Mouse (Mus musculus) neutrophil, adult 5-6 weeks (primary cell): ENCODE data around the gene Tmem217. TPM values are rescaled to one million over a fixed set of nuclear protein-coding genes. Genes with fewer than 3 reads are reported as not detected.

Experiments
- ATAC-seq: fragments of 151-379, 151-347 bp; 2 replicates; pipeline ENCODE4 v1.8.0; 2017; ENCODE audit warnings: mild to moderate bottlenecking, moderate TSS enrichment; ENCODE audit not compliant: insufficient number of reproducible peaks, poor library complexity, low FRiP score, severe bottlenecking; ENCODE audit errors: extremely low read depth
- total RNA-seq: library from RNA; stranded (forward); fragments of 200-1000 nt; gene quantifications from 2 replicates; pipeline ENCODE4 v1.2.3, GENCODE M21; 2017

Tmem217 gene
- total RNA-seq, 1 experiment from 2014 or later = not detected

DNA sequence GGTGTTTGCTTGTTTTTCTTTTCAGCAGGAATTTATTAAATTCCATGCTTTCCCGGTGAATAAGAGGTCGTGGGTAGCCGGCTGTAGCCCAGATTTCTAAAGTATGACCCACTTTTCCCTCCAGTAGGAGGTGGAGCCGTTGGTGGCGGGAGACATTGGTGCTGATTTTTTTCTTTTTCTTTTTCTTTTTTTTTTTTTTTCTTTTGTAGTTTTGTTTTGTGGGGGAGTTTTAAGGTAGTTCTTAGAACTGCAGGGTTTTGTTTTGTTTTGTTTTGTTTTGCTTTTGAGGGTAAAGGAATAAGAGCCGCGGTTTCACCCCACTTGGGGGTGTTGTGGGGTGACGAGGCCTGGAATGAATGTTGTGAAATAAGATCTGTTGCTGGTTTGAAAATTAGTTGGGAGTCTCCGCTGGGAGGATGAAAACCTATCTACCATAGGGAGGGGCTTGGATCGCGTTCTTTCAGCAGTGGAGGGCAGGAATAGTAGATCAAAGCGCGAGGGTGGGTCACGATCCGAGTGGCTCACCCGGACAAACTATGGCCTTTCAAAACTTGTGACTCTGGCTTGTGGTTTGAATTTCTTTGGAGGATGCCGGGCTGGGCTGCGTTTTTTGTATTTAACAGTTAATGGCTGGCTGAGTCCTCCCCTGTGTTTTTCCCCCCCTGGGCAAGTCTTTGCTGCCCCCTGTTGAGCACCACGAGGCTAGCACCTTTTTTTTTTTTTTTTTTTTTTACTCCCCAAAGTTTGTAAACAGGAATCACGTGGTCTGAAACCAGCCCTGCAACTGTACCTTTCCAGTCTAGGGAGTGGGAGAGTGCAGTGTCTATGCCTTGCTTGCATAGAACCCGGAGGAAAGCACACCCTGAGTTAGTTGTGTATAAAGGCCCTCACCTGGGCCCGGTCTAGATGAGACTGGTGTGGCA lies 59.7 kb downstream of the Tmem217 start:
- peak; percentile 34 for ATAC-seq

- no peak for ATAC-seq
Observed at GRCm38 (mm10) chr17:29491591-29492268, 60.5 kb downstream of the Tmem217 start.

DNA sequence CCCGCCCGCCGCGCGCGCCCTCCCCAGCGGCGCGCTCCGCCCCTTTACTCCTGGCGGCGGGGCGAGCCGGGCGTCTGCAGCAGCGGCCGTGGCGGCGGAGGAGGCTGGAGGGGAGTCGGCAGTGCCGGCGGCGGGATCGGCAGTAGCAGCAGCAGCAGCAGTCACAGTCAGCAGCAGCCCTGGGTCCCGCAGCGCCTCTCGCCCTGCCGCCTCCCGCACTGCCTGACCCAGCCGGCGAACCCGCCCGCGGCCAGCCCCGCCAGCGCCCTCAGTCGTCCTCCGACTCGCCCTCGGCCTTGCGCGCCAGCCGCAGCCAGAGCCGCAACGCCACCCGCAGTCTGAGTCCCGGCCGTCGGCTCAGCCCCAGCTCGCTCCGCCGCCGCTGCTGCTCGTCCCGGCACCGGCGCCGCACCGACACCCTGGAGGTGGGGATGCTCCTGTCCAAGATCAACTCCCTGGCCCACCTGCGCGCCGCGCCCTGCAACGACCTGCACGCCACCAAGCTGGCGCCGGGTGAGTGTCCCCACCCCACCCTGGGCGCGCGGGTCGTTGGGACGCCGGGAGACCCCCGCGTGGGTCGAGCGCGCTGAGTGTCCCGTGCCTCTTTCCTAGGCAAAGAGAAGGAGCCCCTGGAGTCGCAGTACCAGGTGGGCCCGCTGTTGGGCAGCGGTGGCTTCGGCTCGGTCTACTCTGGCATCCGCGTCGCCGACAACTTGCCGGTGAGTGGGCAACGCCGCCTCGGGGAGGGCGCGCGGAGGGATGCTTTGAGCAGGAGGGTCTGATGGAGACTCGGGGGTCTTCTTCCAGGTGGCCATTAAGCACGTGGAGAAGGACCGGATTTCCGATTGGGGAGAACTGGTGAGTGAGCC lies 61.2 kb downstream of the Tmem217 start, which contains the start of gene Pim1:
Gene Pim1, plus strand, starts transcription at position 41 of the 869 bp plus-strand sequence.
- no peak; the same call in 1 of the 2 replicates for ATAC-seq

DNA sequence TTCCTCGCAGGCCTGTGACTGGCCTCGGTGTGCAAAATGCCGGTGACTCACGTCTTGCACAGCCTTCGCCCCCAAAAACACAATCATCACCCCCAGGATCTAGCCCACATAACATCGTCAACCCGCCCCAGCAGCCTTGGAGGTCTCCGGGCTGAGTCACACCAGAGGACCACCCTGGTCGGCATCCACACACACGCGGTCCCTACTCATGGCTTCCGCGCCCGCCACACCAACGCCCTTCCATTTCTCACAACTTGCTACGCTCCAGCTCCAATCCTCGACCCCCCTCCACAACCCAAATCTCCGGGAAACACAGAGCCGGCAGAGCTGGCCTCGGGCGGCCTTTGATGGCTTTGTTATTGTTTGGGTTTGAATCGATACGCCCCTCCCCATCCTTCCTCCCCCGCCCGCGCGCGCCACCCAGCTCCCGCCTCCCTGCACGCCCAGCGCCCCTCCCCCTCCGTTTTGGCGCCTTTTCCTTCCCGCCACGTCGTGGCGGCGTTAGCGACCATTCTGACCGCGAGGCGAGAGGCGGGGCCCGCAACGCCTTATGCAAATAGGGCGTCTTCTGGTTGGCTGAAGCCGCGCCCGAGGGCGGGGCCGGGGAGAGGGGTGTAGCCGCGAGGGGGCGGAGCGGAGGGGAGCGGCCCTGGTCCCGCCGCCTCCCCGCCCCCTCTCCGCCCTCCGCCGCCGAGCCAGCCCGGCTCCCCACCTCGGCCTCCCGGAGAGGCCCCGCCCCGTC lies 62.0 kb downstream of the Tmem217 start:
- peak; percentile 70 for ATAC-seq

DNA sequence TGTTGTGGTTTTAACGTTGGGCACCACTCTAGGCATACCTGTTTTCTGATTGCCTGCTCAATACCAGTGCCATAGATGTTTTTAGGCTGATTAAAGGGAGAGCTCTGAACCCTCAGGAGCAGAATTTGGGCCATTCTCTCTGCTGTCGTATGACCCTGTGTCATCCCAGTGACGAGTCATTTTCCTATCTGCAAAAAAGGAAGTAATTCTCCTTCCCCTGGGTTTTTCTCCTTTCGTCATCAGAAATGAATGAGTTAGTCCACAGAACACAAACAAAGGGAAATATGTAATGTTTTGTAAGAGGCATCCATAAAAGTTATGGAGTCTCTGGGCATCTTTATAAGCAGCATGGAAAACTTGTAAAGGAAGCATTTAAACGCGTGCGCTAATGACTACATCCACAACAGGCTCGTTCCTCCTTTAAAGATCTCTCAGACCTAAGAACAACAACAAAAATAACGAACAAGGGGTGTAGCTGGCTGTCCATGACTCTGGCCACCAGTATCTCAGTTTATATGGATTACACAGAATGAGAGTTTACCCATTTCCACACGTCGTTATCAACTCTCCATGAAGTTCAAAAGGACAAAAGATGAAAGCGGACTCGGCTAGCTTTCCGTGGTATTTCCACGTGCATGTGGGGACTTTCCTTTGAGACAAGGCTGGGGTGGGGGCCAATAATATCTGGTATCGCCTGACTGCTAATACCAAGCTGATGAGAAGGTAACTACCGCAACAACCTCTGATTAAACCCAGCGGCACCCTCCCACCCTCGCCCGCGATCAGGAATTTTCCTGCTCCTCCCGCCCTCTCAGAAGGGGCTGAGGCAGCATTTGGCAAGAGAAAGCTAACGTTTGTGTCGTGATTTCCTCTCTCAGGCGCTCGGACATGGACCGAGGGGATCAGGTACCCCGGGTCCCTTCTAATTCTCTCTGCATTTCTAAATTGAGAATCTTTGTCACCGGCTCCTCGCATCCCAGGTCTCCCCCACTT lies 62.9 kb downstream of the Tmem217 start:
- ATAC-seq = peak; percentile 18; the same call in 1 of the 2 replicates

DNA sequence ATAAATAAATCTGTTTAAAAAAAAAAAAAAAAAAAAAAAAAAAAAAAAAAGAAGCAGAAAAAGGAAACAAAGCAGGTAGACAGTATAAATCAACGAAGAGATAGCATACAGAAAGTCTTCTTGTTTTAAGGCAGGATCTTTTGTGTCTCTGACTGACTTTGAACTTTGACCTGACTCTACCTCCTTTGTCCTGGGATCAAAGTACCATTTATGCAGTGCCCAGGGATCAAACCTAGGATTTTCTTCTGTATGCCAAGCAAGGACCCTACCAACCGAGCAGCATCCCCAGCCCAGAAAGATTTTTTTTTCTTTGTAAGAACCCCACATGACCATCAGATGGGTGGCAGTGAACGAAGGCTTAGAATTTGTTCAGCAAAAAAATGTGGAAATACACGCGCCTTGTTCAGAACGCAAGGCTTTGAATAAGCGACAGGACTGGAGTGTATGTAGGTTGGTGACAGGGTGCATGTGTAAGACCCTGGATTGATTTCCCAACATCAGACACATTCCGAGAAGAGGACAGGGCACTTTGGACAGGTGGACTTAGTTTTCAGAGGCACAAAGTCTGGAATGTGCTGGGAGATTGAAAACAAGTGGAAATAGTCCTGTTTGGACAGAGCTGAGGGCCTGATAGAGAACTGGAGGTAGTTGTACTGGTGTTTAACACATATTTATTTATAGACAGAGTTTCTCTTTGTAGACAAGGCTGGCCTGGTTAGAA lies 63.8 kb downstream of the Tmem217 start:
- ATAC-seq = no peak

DNA sequence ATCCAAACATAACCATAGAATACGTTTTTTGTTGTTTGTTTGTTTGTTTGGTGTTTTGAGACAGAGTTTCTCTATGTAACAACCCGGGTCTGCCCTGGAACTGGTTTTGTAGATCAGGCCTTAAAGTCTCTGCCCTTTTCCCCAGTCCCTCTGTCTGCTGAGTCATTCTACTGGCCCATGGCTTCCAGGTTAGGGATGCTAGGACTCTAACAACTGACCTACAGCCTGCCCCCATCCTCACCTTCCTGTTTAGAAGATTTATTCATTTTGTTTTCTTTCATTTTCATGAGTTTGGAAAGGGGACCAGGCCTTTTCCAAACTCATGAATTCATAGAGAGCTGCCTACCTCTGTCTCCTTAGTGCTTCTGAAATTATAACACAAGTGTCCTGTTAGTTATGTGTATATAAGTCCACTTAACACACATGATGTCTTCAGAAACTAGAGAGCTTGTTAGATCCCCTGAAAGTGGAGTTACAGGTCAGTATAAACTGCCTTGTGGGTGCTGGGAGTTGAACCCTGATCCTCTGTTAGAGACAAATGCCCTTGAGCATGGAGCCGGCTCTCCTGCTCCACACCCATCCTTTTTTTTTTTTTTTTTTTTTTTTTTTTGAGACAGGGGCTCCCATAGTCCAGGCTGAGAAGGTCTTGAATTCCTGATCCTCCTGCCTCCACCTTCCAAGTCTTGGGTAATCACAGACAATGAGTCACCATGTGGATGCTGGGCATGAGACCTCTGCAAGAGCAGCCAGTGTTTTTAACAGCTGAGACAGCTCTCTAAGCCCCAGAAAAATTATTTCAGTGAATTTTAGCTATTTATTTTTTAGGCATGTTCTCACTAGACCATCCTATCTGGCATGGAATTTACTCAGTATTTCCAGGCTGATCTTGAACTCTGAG lies 66.6 kb downstream of the Tmem217 start:
- ATAC-seq = no peak

GRCm38 (mm10) chr17:29484431-29484830 lies 67.8 kb downstream of the Tmem217 start:
- ATAC-seq = no peak

DNA sequence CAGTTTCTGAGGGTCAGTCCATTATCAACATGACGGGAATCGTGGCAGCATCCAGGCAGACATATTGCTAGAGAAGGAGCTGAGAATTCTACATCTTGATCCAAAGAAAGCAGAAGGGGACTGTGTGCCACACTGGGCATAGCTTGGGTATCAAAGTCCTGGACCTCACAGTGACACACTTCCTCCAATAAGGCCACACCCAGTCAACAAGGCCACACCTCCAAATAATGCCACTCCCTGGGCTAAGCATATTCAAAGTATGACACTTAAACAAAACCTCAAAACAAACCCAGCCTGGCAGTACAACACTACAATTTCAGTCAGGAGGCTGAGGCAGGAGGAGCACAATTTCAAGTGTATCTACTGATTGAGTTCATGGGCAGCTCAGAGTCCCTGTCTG lies 68.9 kb downstream of the Tmem217 start:
- ATAC-seq = no peak

DNA sequence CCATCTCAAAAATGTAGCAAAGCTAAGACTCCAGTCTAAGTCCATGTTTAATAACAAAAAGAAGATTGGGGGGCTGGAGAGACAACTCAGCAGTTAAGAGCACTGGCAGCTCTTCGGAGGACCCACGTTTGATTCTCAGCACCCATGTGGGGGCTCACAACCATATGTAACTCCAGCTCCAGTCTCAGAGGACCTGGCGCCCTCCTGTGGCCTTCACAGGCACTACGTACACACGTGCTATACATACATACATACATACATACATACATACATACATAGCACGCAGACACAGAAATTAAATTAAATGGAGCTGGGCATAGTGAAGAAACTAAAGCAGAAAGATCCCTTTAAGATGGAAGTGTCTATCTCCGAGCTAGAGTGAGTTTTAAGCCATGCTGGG lies 69.6 kb downstream of the Tmem217 start:
- no peak for ATAC-seq

GRCm38 (mm10) chr17:29480256-29480655 lies 71.9 kb downstream of the Tmem217 start:
- no peak for ATAC-seq

- ATAC-seq = no peak
Observed at GRCm38 (mm10) chr17:29478271-29478670, 73.9 kb downstream of the Tmem217 start.

DNA sequence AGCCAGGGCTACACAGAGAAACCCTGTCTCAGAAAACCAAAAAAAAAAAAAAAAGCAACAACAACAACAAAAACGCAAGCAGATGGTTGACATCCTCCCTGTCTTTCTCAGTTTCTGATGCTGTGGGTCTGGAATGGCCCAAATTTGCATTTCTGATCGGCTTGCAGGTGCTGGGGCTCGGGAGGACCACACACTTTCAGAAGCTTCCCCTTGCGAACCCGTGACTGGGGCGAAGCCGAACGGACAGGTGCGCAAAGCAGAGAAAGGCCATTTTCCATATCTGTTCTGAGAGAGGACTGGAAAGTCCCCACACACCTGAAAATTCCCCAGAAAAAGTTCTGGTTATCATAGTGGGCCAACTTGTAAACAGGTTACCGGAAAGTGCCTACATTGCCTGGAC lies 74.8 kb downstream of the Tmem217 start:
- ATAC-seq = no peak

- no peak for ATAC-seq
Observed at GRCm38 (mm10) chr17:29476461-29476860, 75.7 kb downstream of the Tmem217 start.
